Mouse (Mus musculus) hindbrain, postnatal 0 days (tissue): ENCODE measurements around the gene Sox30. TPM values are rescaled to one million over a fixed set of nuclear protein-coding genes. Genes with fewer than 3 reads are reported as not detected.
A peak's percentile ranks its signal among the peaks of the same experiment; 100 is the strongest.

ENCODE experiments used
- ATAC-seq: fragments of 200-750 bp; cut with Nextera tagmentation; 2 replicates; pipeline ENCODE4 v1.8.0; 2017; ENCODE audit warnings: mild to moderate bottlenecking, moderate TSS enrichment, moderate library complexity
- DNase-seq: peaks from one replicate; pipeline ENCODE4 v3.0.0-alpha.2; 2015; ENCODE audit warnings: low spot score
- H3K27ac ChIP-seq: fragments of 300-500 bp; sonication (generic); 2 replicates; pipeline ENCODE4 v1.5.1; 2014; ENCODE audit warnings: mild to moderate bottlenecking
- H3K27me3 ChIP-seq: fragments of 300-500 bp; sonication (generic); 2 replicates; pipeline ENCODE4 v1.6.1; 2014; ENCODE audit warnings: low read length, mixed read lengths; ENCODE audit not compliant: insufficient read depth
- H3K36me3 ChIP-seq: fragments of 300-500 bp; sonication (generic); 2 replicates; pipeline ENCODE4 v1.6.1; 2014; ENCODE audit warnings: low read length, mixed read lengths; ENCODE audit not compliant: insufficient read depth
- H3K4me1 ChIP-seq: fragments of 300-500 bp; sonication (generic); 2 replicates; pipeline ENCODE4 v1.6.1; 2014; ENCODE audit warnings: antibody characterized with exemption, low read length, mixed read lengths; ENCODE audit not compliant: insufficient read depth
- H3K4me2 ChIP-seq: fragments of 300-500 bp; sonication (generic); 2 replicates; pipeline ENCODE4 v1.6.1; 2014; ENCODE audit warnings: low read depth, mild to moderate bottlenecking, low read length, moderate library complexity, mixed read lengths
- H3K4me3 ChIP-seq: fragments of 300-500 bp; sonication (generic); 2 replicates; pipeline ENCODE4 v1.5.1; 2014; ENCODE audit warnings: low read length
- H3K9ac ChIP-seq: fragments of 300-500 bp; sonication (generic); replicated peaks from 2 replicates; pipeline ENCODE4 v1.6.1; 2014; ENCODE audit warnings: mild to moderate bottlenecking, low read length, moderate library complexity, mixed read lengths
- H3K9me3 ChIP-seq: fragments of 300-500 bp; sonication (generic); 2 replicates; pipeline ENCODE4 v1.6.1; 2016; ENCODE audit warnings: low read length, mixed read lengths
- CTCF ChIP-seq: IDR thresholded peaks from 2 replicates; pipeline ENCODE4 v1.5.1; 2016; ENCODE audit warnings: antibody characterized with exemption, control low read depth, low read depth
- WGBS: fragments of 180-500 bp; shearing (Covaris S2); extraction: QIAGEN DNeasy Blood & Tissue Kit; methylation state at CpG from one replicate; pipeline ENCODE4 v1.1.7; 2014; 5-methylcytosine and 5-hydroxymethylcytosine counted together
- polyA plus RNA-seq: library from polyadenylated mRNA; unstranded; fragments of >200 nt; fragmentation: Nextera tagmentation; extraction: Ambion mirVana; gene quantifications from 2 replicates; pipeline ENCODE4 v1.2.1, GENCODE M21; 2015
- total RNA-seq: library from RNA; depleted of rRNA; stranded (reverse); fragments of >200 nt; gene quantifications from 2 replicates; pipeline ENCODE4 v1.2.3, GENCODE M21; 2014

Sox30 gene
- total and polyA plus RNA-seq, 2 experiments from 2014 or later: 0.08 TPM; not detected in 1

DNA sequence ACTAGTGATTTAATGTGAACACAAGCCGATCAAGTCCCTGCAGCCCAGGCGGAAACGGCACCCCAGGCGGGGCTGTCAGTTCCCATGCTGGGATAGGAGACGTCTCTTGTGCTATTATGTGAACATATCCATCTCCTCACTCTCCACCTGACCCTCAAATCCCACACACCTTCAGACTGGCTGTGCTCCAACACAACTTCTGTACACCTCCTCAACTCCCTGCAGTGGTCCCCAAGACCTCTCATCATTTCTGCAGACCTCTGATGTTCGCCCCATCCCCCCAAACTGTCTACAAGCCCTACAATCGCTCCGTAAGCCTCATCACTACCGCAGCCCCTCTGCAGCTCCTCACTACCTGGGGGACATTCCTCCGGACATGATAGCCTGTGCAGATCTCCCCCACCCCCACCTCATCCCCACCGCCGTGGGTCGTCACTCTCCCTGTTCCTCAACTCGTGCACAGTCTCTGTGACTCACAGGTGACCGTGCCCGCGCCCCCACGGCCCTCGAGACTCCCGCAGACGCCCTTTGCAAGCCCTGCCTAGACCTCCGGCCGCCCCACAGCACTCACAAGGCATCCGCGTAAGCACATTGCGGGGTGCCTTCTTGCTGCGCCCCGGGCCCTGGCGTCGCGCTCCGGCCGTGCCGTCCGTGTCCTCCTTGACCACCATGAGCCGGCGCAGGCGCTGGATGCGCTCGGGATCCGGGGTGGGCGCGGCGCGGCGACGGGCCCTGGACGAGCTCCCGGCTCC is 36.0 kb upstream of the Sox30 start:
- H3K4me1 ChIP-seq: 0 out of 2 replicates have a peak, but pooled peaks cover 6% of the 10 kb centered on the region
- TF ChIP-seq CTCF: no peak
- peak; percentile 22 for DNase-seq
- peak overlapping the region; percentile 84 for H3K9ac ChIP-seq
- under 1% methylated on average over 49 of the region's 49 CpGs for WGBS
- H3K9me3 ChIP-seq: no peaks in the 10 kb centered on the region
- H3K27me3 ChIP-seq: no peaks in the 10 kb centered on the region
- H3K27ac ChIP-seq: peak overlapping the region; percentile 61
- peak overlapping the region; percentile 93 for H3K4me3 ChIP-seq
- ATAC-seq: peak; percentile 52
- no peaks in the 10 kb centered on the region for H3K36me3 ChIP-seq
- peak overlapping the region; percentile 83 for H3K4me2 ChIP-seq

DNA sequence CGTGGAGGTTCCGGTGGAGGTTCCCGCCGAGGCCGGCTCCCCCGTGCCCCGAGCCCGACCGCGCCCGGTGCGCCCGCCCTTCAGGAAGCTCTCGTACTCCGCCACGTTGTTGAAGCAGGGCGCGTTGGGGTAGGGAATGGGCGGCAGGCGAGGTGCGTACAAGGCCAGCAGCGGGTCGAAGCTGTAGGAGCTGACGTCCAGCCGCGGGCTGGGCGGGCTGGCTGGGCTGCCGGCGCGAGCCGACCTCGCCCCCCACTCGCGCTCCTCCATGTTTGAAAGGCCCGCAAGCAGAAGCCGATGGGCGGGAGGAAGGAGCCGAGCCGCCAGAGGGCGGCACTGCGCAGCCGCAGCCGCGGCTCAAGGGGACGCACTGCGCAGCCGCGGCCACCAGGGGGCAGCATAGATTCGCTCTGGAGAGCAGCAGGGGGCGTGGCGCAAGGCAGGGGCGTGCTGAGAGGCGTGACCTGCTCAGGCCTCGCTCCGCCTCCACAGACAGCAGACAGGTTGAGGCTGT is 35.4 kb upstream of the Sox30 start, which contains the start of gene Lsm11:
TSS of gene Lsm11 (minus strand) at position 293 of the 514 bp plus-strand sequence.
- peak within 1 kb of the TSS; percentile 61 for H3K27ac ChIP-seq
- peak within 1 kb of the TSS; percentile 93 for H3K4me3 ChIP-seq
- H3K9ac ChIP-seq: peak within 1 kb of the TSS; percentile 84
- ATAC-seq: peak; percentile 89
- H3K4me2 ChIP-seq: peak within 1 kb of the TSS; percentile 83
- H3K36me3 ChIP-seq: 0 out of 2 replicates have a peak, but pooled peaks cover 3% of the 10 kb centered on the region
- H3K9me3 ChIP-seq: no peaks in the 10 kb centered on the region
- H3K4me1 ChIP-seq: 0 out of 2 replicates have a peak, but pooled peaks cover 6% of the 10 kb centered on the region
- TF ChIP-seq CTCF: peak; percentile 91
- 1% methylated on average over 49 of the region's 55 CpGs for WGBS
- DNase-seq: peak; percentile 96
- no peaks in the 10 kb centered on the region for H3K27me3 ChIP-seq

DNA sequence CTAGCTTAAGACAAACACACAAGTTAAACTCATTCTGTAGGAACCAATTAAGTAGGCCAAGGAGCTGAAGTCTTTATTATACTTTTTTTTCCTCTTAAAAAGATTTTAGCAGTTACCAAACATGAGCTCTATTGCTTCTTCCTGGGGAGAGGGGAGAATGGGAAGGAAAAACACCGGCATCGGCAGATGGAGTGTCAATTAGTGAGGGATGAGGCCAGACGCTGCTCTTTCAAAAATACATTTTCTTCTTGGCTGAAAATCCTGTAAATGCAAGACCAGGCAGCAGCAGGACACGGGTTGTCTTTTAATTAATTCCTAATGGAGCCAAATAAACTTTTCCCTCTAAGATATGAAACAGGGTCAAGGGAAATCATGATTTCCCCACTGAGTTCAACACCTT is 33.3 kb upstream of the Sox30 start:
- no peak overlapping the region for H3K4me2 ChIP-seq
- H3K9ac ChIP-seq: no peak overlapping the region
- H3K9me3 ChIP-seq: no peaks in the 10 kb centered on the region
- no peak for TF ChIP-seq CTCF
- DNase-seq (no peak), ATAC-seq (no peak)
- WGBS: 76% methylated on average over 4 of the region's 4 CpGs
- no peak overlapping the region for H3K27ac ChIP-seq
- H3K4me1 ChIP-seq: 0 out of 2 replicates have a peak, but pooled peaks cover 6% of the 10 kb centered on the region
- no peak overlapping the region for H3K4me3 ChIP-seq
- no peaks in the 10 kb centered on the region for H3K27me3 ChIP-seq
- H3K36me3 ChIP-seq: peaks cover 19% of the 10 kb centered on the region

DNA sequence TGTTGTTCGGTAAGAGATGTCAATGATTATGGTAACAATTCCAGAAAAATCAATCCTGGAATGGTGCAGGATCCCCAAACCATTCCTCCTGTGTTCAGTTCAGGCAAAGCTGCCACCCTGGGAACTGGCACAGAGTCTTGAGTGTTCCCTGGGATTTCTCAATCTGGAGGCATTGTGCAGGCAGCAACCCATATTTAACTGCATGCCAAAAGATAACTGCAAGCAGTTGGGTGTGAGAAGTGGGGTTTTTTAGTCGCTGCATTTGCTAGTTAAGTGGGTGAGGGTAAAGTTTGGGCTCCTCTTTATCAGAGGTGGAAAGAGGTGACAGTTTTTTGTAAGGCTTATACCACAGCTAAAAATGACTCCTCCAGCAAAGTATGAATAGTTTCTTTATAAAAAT is 32.6 kb upstream of the Sox30 start:
- H3K4me3 ChIP-seq: no peak overlapping the region
- H3K9ac ChIP-seq: no peak overlapping the region
- H3K4me1 ChIP-seq: 0 out of 2 replicates have a peak, but pooled peaks cover 6% of the 10 kb centered on the region
- no peaks in the 10 kb centered on the region for H3K27me3 ChIP-seq
- ATAC-seq: no peak
- H3K4me2 ChIP-seq: no peak overlapping the region
- peaks cover 21% of the 10 kb centered on the region for H3K36me3 ChIP-seq
- WGBS: 90% methylated on average over 2 of the region's 2 CpGs
- H3K9me3 ChIP-seq: no peaks in the 10 kb centered on the region
- DNase-seq: no peak
- no peak for TF ChIP-seq CTCF
- H3K27ac ChIP-seq: no peak overlapping the region

DNA sequence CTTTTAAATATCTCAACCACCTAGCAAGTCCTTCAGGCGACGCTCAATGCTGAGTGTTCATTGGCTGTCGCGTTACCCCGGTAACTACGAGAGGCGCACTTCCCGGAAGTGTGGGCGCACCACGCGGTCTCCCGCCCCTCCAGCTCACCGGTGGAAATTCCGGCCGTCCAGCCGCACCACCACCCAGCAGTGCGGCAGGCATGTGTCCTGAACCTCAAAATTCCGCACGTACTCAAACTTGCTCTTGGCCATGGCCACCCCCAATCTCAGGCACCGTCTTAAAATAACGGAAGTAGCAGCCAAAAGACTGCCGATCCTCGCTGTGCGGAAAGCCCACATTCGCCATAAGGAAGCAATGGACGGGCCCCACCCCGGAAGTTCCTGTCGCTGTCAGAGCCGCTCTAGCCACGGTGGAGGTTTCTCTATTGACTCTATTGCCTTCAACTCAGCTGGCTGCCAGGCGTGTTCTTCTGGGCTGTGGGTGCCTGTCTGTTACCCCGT is 24.9 kb upstream of the Sox30 start, which contains the start of gene Thg1l:
TSS of gene Thg1l (minus strand) at position 368 of the 501 bp plus-strand sequence.
- Histone ChIP-seq H3K9me3 (no peaks in the 10 kb centered on the region), H3K4me2 (peak within 1 kb of the TSS; percentile 52), H3K36me3 (peaks cover 13% of the 10 kb centered on the region), H3K4me3 (peak within 1 kb of the TSS; percentile 69), H3K27me3 (no peaks in the 10 kb centered on the region), H3K9ac (peak within 1 kb of the TSS; percentile 45), H3K4me1 (no peaks in the 10 kb centered on the region), H3K27ac (peak within 1 kb of the TSS; percentile 82; the same call in 1 of the 2 replicates)
- TF ChIP-seq CTCF: peak; percentile 25; the same call in 1 of the 2 replicates
- under 1% methylated on average over 32 of the region's 32 CpGs for WGBS
- peak; percentile 96 for DNase-seq
- peak; percentile 99 for ATAC-seq

DNA sequence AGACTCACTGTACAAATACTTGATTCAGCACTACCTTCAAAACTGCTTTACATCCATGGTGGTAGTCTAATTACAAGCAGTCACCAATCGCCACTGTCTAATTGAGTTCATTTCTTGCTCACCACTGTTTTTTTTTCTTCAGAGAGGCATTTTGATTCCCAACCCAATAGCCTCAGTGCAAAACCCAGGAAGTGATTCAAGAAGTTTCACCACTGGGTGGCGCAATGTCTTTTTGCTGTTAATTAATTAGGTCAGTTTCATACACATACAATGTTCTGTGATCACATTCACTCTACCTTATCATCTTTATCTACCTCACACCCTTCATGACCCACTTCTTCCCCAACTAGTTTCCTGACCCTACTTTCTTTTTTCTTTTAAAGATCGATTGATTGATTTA is 20.5 kb upstream of the Sox30 start:
- no peak overlapping the region for H3K4me3 ChIP-seq
- DNase-seq (peak; percentile 63), ATAC-seq (no peak)
- no peaks in the 10 kb centered on the region for H3K36me3 ChIP-seq
- TF ChIP-seq CTCF: peak; percentile 49
- H3K4me1 ChIP-seq: no peaks in the 10 kb centered on the region
- no peak overlapping the region for H3K9ac ChIP-seq
- no peak overlapping the region for H3K4me2 ChIP-seq
- no peaks in the 10 kb centered on the region for H3K27me3 ChIP-seq
- H3K9me3 ChIP-seq: no peaks in the 10 kb centered on the region
- WGBS: 82% methylated on average over 3 of the region's 3 CpGs
- H3K27ac ChIP-seq: no peak overlapping the region
